Mouse (Mus musculus): Measurements from ENCODE around the gene Sstr2.

Gene Sstr2

GRCm38 (mm10) chr11:113619420-113620080, 408 bp downstream of the Sstr2 start:
- DNase-seq (ENCODE audit: low spot score), result no peak

DNA sequence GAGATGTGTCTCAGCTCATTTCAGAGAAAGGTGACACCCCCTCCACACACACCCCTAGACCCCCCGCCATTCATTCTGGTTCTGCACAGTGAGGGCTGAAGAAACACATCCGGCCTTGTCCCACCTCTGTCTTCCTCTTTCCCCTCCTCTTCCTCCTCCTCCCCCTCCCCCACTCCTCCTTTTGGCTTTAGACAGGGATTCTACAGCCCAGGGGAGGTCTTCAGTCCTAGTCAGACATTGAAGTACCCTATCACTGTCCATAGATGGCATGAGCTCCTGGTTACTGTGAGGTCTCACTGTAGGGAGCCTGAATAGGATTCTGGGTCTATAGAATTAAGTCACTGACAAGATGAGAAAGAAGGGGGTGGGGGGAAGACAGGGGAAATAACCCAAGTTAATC, 1.9 kb downstream of the Sstr2 start:
- no peak for DNase-seq (ENCODE audit: low spot score)

DNA sequence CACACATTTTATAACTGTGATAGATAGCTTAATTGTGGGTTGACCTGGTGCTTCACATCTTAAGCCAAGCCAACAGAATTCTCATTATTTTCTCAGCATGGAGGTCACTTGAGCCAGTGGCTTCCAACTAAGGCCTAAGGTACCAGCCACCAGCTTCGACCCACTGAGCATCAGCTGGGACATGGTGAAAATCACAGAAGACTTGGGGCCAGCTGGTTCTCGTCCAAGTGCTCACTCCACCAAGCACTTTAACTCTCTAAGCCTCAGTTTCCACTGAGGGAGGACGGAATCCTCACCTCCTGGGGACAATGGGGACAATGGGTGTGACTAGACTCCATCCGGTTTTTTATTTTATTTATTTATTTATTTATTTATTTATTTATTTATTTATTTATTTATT, 2.9 kb downstream of the Sstr2 start:
- no peak for DNase-seq (ENCODE audit: low spot score)

DNA sequence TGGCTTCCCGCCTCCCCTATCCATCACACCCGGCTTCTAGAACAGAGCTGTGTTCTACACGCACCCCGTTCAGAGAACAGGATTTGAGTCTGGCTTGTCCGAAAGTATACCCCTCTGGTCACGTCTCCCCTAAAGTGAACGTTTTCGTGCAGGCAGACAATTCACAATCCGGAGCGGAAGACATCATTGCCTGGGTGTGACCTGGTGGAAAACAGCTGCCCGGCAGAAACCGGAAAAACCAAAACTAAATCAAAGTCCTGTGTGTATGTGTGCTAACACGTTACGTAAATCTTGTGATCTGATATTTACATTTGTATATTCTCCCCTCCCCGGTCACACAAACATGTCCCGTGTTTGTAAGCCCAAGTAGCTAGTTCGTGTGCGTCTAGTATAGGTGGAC, 6.3 kb downstream of the Sstr2 start:
- no peak for DNase-seq (ENCODE audit: low spot score)

GRCm38 (mm10) chr11:113627785-113628184, 8.6 kb downstream of the Sstr2 start:
- DNase-seq (ENCODE audit: low spot score), result no peak

GRCm38 (mm10) chr11:113630642-113631041, 11.5 kb downstream of the Sstr2 start:
- no peak for DNase-seq (ENCODE audit: low spot score)

DNA sequence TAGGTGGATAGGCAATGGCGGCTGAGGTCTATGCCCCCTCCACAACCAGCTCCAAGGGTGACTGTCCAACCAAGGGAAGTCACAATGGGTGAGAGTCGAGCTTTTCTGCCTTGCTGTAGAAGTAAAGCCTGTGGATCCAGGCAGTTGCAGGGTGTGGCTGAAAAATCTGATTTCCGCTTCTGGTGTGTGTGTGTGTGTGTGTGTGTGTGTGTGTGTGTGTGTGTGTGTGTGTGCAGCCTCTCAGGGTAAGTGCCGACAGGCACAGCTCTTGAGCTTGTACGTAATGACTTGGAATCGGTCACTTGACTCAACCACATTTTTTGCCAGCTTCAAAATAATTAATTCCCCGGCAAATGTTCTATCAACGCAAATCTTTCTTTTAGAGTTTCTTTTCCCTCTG, 12.2 kb downstream of the Sstr2 start:
- no peak for DNase-seq (ENCODE audit: low spot score)

- DNase-seq (ENCODE audit: low spot score), result no peak
Measured at GRCm38 (mm10) chr11:113631862-113632261, 12.7 kb downstream of the Sstr2 start.

DNA sequence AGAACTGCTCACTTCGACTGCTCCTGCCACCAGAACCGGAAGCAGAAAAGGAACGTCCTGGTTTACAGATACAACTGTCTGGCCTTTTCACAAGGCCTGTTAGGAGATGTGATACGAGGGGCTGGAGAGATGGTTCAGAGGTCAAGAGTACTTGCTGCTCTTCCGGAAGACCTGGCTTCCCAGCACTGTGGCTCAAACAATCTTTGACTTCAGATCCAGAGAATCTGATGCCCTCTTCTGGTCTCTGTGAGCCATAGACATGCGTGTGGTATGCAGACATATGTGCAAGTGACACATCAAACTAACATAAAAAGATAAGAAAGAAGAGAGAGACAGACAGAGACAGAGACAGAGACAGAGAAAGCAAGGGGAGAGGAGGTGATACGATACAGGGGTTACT, 13.2 kb downstream of the Sstr2 start:
- DNase-seq (ENCODE audit: low spot score), result no peak

- DNase-seq (ENCODE audit: low spot score), result no peak
Measured at GRCm38 (mm10) chr11:113633398-113633797, 14.3 kb downstream of the Sstr2 start.

GRCm38 (mm10) chr11:113634699-113635121, 15.6 kb downstream of the Sstr2 start:
- DNase-seq (ENCODE audit: low spot score), result no peak

- no peak for DNase-seq (ENCODE audit: low spot score)
Measured at GRCm38 (mm10) chr11:113638680-113639079, 19.5 kb downstream of the Sstr2 start.

DNA sequence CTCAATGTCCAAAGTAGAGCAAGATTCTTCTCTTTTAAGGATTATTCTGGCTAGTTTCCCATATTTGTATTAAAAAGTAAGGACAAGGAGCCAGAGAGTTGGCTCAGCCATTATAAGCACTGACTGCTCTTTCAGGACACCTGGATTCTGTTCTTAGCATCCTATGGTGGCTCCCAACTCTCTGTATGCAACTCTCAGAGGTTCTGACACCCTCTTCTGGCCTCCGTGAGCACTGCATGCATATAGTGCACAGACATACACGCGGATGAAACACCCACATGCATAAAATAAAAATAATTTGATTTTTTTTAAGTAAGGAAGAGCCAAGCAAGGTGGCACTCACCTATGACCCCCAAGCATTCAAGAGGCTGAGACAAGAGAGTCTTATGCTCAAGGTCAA, 26.0 kb downstream of the Sstr2 start:
- DNase-seq (ENCODE audit: low spot score), result no peak

GRCm38 (mm10) chr11:113648152-113648551, 29.0 kb downstream of the Sstr2 start:
- peak; percentile 78 for DNase-seq (ENCODE audit: low spot score)

DNA sequence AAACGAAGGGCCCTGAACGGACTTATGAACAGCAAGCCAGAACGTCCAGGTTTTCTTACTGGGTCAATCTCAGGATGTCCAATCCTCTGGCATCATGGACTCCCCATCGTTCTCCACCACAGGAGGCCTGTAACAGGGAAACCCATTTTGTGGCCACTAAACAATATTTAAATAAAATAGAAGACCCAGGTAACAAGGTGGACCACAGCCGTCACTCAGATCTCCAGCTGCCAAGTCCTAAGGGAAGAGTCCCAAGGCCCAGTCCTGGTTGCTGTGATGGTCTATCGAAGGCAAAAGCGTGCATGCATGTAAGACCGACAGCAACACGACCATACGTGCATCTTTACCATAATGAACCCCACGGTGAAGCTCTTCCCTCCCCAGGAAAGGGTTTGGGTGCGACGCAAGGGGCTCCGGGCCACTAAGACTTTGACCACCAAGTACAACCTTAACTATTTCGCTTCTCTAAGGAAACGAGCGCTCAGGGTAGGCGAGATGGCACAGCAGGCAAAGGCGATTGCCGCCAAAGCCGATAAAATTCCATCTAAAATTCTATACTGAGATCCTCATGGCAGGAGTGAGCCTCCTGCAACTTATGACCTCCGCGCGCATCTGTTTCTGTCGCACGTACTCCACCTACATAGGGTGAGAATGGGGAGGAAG, 29.7 kb downstream of the Sstr2 start, which contains the start of gene Cog1:
TSS of gene Cog1 (plus strand) at position 480 of the 663 bp plus-strand sequence.
- no peak for DNase-seq (ENCODE audit: low spot score)

GRCm38 (mm10) chr11:113649353-113650210, 30.4 kb downstream of the Sstr2 start, which contains the start of gene Slc39a11:
Gene Slc39a11, minus strand, starts transcription at chr11:113650079.
- DNase-seq (ENCODE audit: low spot score), result peak; percentile 66

- no peak for DNase-seq (ENCODE audit: low spot score)
Measured at GRCm38 (mm10) chr11:113651206-113651906, 32.2 kb downstream of the Sstr2 start.

GRCm38 (mm10) chr11:113651907-113652273, 32.7 kb downstream of the Sstr2 start:
- DNase-seq (ENCODE audit: low spot score), result peak; percentile 69

DNA sequence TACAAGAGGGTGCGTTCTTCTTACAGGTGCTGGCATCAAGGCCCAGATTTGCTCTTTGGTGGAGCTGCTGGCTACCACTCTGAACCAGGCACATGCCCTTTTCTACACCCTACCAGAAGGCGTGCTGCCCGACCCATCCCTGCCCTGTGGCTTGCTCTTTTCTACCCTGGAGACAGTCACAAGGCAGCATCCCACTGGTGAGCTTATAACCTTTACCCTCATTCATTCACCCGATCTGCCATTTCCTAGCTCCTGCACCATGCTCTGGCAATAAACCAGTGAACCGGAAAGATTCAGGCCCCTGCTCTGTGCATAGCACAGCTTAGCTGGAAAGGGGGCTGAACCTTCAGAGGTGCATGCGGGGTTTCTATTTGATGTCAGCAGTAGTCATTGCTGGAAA, 33.4 kb downstream of the Sstr2 start:
- DNase-seq (ENCODE audit: low spot score), result no peak

GRCm38 (mm10) chr11:113654105-113654504, 35.0 kb downstream of the Sstr2 start:
- DNase-seq (ENCODE audit: low spot score), result no peak

DNA sequence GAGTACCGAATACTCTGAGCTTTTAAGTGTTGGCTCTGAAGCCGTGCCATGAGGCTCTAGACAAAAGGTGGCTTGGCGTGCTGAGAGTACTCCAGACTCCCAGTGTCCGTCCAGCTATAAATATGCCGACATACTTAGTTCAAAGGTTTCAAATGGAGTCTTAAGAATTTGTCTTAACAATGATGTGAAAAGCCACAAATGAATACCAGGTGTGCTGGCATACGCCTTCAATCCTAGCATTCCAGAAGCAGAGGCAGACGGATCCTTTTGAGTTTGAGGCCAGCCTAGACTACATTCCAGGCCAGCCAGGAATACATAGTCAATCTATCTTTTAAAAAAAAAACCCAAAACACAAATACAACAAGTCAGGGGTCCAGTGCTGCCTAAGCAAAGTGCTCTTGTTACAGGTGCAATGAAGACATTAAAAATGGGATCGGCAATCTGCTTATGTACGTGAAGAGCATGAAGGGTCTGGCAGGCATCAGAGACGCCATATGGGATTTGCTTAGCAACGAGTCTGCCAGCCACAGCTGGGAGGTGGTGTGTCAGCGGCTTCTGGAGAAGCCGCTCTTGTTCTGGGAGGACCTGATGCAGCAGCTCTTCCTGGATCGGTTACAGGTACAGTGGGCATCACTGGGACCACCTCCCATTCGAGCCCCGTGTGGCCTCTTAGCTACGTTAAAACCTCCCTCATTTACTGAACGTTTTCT, 35.6 kb downstream of the Sstr2 start:
- DNase-seq (ENCODE audit: low spot score), result no peak

Data from testis, postnatal 14 days (tissue).